Mouse (Mus musculus) testis, adult 2 months (tissue): Measurements from ENCODE around the gene Actr3.

Source experiments
- CTCF ChIP-seq: fragments of 200-500 bp; IDR thresholded peaks from 2 replicates; pipeline ENCODE4 v1.5.1; 2012; ENCODE audit warnings: low read depth, mild to moderate bottlenecking, inconsistent platforms, low read length, moderate library complexity; ENCODE audit not compliant: control insufficient read depth, insufficient read depth, insufficient replicate concordance
- POLR2A ChIP-seq: fragments of 200-500 bp; IDR thresholded peaks from 2 replicates; pipeline ENCODE4 v1.6.1; 2012; ENCODE audit warnings: low read depth, mild to moderate bottlenecking, inconsistent platforms, low read length, moderate library complexity; ENCODE audit not compliant: control insufficient read depth

DNA sequence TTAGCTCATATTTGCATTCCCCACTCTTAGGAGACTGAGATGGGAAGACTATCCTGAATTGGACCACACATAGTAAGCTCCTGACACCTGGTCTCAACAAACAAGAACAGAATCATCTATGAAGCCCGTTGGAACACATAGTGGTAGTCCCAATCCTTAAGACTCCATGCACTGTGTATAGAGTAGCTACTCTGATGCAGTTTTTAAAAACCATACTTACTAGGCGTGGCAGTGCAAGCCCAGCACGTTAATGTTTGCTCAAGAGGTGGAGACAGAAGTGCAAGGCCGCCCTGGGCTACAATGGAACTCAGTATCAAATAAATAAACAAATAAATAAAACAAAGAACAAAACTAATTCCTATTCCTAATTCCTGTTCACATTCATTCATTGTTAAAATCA is 5.5 kb downstream of the Actr3 start:
- TF ChIP-seq CTCF (no peak), POLR2A (no peak)
